Mouse (Mus musculus) megakaryocyte progenitor cell, adult 5-6 weeks (primary cell): ENCODE data around the gene 2900011O08Rik. TPM values are rescaled to one million over a fixed set of nuclear protein-coding genes. Genes with fewer than 3 reads are reported as not detected.
"Not testable (repeated sequence)": the region's sequence is repeated elsewhere in the genome, so short reads cannot be mapped to it uniquely, and the experiment has no call there.

Source experiments
- ATAC-seq: replicated peaks from 2 replicates; pipeline ENCODE4 v1.8.0; 2016; ENCODE audit warnings: mild to moderate bottlenecking, moderate TSS enrichment, inconsistent platforms; ENCODE audit not compliant: poor library complexity
- total RNA-seq, 2 experiments: library from RNA; stranded (forward) in 1 of 2; stranded (reverse) in 1 of 2; fragments of 157-497, 149-512 nt in 1 of 2; fragments of 200-1000 nt in 1 of 2; gene quantifications; 2 replicates each; pipeline versions ENCODE4 v1.2.3 to v1.2.4; 2015 to 2017

Gene 2900011O08Rik
- total RNA-seq (2015) (0.12 TPM in 1 of 2 replicates, not detected in the other), total RNA-seq (2017) (0.12 TPM in 1 of 2 replicates, not detected in the other)

DNA sequence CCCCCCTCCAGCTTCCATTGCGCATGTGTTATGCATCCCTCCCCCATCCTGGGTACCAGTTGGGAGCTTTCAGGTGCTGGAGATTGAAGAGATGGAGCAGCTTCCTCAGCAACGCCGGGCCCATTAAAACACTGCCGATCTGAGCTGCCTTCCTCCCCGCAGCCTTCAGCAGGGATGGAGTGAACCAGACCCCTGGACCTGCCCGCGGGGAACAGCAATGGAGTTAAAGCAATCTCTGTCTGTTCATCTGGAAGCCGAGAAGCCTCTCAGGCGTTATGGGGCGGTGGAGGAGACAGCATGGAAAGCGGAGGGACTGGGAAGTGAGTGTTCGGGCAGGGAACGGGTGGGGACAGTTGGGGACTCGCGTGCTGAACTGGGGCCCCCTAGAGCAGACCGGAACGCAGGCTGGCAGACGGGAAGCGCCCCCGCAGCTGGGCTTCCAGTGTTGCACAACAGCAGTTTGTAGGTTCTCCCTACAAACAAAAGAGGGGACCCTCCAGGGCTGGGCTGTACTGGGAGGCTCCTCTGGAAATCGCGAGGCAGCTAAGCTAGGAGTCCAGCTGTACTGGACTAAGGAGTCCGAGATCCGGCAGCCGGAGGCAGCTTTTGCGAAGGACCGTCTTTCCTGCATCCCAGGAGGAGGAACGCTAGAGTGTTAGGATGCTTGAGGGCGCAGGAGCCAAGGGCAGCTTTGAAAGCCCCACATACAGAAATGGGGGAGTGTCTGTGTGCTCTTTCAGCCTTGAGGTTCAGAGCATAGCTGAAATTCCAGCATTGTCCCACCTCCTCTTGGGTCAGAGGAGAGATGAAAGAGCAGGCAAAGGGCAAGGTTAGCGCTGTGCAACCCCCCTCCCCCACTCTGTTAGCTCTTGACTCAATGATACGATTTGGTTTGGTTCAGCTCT lies at the start of gene 2900011O08Rik, which contains the start of gene Ifitm7:
TSS of gene 2900011O08Rik (plus strand) at position 31 of the 905 bp plus-strand sequence.
TSS of gene Ifitm7 (minus strand) at position 315 of the 905 bp plus-strand sequence.
- ATAC-seq: peak; percentile 90

DNA sequence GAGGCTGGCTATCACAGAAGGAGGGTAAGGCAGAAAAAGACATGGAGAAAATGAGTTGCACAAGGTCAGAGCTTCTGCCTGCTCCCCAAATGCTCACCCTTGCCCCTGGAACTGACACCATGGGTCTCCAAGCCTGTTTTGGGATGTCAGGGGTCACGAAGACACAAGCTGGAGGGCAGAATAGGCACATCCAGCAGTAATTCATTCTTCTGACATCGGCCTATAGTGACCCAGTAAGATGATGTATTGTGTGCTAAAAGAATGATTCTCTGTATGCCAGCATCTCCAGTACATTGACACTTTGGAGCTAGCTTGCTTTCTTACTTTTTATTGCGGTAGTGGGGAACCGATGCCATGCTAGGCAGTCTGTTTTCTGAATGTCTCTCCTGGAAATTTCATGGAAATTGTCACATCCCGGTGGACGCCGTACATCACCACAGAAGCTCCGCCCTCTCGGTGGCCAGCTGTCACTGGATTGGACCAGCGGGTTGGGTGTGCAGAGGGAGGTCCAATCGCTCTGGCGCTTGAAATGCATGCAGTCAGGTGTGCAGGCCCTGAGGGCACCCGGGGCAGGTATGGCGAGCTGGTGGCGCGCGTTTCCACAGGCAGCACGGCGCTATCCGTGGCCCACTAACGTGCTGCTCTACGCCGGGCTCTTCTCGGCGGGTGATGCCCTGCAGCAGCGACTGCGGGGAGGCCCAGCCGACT lies 46.1 kb upstream of the 2900011O08Rik start:
- ATAC-seq: no peak

DNA sequence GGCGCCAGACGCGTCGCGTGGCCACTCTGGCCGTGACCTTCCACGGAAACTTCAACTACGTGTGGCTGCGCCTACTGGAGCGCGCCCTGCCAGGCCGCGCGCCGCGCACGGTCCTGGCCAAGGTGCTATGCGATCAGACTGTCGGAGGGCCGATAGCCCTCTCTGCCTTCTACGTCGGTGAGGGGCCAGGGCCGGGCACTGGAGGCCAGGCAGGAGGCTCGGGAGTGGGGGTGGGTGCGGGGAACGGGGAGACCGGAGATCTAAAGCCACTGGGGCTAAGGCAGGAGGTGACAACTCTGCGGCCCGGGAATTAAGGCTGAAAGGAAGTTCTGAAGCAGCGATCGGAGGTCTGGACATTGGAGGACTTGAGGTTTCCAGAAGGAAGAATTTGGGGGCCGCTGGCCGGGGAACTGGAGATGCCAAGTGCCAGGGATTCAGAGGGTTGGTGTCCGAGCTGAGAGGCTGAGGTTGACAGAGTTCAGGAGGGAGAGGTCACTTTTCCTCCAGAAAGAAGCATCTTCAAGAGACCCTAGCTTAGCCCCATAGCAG lies 45.5 kb upstream of the 2900011O08Rik start:
- ATAC-seq: 0 out of 2 replicates have a peak, but pooled peaks have one; percentile 9

DNA sequence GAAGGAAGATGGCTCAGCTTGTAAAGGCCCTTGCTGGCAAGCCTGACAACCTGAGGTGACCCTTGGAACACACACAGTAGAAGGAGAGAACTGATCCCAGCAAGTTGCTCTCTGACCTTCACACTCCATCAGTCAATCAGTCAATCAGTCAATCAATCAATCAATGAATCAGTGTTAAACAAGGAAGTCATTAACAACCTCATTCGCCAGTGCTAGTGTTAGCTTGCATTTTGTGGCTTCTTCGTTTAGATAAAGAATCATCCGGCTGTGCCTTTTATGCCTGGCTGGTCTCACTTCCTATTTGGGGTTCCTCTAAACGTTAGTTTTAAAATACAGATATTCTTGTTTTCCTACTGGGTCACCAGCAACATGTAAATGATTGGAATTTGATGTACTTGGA lies 42.2 kb upstream of the 2900011O08Rik start:
- 0 out of 2 replicates have a peak, but pooled peaks have one; percentile 11 for ATAC-seq

DNA sequence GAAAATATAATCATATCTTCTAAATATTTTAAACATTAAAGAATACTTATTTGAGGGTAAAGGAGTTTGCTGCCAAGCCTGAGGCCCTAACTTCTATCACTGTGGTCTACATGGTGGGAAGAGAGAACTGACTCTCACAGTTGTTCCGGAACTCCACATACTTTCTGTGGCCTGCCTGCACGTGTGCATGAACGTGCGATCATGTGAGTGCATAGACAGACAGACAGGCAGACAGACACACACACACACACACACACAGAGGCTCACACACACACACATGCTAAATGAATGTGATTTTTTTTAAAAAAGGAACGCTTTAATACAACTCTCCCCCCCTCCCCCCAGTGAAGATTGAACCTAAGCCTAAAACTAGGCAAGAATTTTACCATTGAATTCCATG lies 41.7 kb upstream of the 2900011O08Rik start:
- ATAC-seq: no peak

DNA sequence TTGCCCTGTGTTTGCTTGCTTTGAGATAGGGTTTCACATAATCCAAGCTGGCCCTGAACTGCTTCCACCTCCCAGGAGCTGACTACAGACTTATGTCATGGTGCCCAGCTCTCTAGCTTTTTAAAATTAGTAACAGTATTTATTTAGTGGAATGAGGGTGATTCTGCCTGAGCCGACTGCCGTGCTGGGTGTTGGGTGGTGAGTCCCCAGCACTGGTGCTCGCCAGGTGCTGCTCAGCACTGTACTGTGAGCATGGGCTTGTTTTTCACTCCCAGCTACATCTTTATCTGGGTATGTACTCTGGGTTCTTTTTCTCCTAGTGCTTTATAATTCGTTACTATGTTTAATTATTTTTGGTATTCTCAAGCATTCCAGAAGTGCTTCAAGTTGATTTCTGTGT lies 41.3 kb upstream of the 2900011O08Rik start:
- ATAC-seq: no peak

DNA sequence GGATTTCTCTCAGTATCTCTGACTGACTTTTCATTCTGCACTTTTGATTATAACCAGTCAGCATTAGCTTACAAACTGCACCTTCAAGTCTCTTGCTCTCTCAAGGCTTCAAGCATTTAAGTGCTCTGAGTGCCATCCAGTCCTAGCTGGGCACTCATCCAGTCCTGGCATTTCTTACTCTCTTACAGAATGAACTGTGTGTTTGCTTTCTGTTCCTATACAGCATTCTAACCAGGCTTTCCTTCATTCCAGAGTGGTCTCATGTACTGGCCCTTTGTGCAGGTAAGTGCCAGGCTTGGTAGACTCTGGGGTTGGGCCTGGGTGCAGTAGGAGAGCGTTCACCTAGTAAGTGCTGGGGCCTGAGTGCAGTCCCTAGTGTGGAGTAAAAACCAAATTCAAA lies 40.1 kb upstream of the 2900011O08Rik start:
- no peak for ATAC-seq

DNA sequence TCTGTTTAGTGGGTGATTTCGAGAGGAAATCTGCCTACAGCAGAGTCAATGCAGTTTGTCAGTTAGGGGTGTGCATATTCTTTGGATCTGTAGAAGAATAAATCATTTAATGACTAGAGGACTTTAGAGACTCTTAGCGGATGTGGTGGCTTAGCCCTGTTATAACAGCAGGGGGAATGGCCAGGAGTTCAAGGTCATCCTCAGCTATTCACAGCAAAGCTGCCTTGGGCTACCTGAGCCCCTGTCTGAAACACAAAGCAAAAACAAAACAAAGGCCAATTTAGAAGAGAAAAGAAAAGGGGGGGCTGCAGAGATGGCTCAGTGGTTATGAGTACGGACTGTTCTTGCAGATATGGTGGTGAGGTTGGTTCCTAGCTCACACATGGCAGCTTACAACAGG lies 35.2 kb upstream of the 2900011O08Rik start:
- no peak for ATAC-seq

DNA sequence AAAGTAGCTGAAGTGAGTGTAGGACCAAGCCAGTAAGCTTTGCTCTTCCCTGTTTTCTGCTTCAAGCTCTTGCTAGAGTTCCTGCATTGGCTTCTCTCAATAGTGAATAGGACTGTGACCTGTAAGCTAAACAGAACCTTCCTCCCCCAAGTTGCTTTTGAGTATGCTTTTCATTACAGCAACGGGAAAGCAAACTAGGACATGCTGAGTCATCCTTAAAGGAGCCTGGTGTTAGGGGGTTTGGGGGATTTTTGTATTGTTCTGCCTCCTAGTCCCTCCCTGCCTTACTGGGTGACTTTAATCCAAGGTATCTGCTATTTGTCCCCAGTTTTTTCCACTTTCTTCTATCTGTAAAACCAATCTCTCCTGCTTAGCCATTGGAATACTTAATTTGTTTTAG lies 24.4 kb upstream of the 2900011O08Rik start:
- no peak for ATAC-seq

DNA sequence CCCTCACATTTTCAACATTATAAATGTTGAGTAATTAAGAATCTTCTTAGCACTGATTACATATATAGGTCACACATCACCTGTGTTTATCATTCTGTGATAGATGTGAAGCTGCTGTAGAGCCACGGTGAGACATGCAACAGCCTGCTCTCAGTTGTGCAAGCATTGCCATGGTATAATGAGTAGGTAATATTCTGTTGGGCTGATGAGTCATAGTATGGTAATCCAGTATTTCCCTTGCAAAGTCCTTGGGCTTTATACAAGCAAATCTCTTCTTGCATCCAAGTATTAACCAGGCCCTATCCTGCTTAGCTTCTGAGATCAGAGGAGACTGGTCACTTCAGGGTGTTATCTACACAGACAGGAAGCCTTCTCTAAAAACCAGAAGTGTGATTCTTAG lies 17.3 kb upstream of the 2900011O08Rik start:
- ATAC-seq: no peak

DNA sequence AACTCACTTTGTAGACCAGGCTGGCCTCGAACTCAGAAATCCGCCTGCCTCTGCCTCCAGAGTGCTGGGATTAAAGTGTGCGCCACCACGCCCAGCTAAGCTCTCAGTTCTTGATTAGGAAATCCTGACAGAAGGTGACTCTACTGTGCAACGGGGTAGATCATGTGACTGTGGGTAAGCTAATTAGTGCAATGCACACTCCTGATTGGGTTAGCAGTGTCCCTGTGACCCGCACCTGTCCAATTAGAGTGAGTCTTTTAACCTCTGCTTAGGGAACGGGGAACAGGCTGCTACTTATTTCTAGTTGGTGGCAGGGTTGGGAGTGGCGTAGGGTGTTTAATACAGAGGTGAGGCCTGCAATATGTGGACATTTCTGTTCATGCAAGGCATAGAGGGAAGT lies 14.4 kb upstream of the 2900011O08Rik start:
- no peak for ATAC-seq

DNA sequence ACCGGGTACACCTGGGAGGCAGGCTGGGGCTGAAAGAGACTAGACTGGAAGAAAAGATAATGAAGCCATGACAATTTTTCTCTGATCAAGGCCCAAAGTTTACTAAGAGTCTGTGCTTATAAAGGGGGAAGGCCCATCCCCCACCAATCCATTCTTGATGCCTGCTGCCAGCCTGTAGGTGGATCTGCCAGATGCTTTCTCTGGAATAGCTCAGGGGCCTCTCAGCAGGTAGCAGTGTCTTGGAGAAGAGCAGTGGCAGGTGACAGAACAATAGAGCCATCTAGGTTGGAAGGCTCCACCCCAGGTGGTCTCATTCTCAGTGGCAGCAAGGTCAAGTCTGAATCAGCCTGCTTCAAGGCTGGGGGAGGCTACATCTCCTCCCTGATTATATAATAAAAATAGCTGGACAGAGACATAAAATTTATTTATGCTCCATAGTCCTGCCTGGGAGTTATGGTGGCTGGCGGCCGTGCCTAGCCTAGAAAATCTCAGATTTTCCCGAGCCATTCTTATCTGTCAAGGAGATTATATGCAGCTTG lies 10.0 kb upstream of the 2900011O08Rik start:
- ATAC-seq: not testable (repeated sequence)

DNA sequence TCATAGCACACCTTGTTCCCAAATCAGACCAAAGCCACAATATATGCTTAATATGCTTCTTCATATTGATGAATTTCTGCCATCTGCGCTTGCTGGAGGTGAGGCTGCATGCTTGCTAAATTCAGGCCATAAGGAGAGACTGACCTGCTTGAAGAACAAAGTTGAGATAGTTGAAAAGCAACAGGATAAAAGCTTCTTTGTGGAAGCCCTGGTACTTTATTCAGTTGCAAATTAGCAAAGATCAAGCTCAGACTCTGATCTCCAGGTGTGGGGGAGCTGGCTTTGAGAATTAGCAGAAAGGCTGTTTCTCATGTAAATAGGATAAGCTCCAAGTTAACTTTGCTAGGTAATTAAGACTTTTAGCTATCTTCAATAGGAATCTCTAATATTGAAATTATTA lies 9.4 kb upstream of the 2900011O08Rik start:
- ATAC-seq: not testable (repeated sequence)

DNA sequence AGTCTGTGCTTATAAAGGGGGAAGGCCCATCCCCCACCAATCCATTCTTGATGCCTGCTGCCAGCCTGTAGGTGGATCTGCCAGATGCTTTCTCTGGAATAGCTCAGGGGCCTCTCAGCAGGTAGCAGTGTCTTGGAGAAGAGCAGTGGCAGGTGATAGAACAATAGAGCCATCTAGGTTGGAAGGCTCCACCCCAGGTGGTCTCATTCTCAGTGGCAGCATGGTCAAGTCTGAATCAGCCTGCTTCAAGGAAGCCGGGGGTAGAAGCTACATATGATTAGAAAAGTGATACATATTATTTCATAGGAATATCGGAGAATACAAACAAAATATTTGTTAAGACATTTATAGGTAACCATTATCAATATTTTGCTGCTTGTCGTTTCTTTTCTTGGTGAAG lies 4.7 kb upstream of the 2900011O08Rik start:
- not testable (repeated sequence) for ATAC-seq

DNA sequence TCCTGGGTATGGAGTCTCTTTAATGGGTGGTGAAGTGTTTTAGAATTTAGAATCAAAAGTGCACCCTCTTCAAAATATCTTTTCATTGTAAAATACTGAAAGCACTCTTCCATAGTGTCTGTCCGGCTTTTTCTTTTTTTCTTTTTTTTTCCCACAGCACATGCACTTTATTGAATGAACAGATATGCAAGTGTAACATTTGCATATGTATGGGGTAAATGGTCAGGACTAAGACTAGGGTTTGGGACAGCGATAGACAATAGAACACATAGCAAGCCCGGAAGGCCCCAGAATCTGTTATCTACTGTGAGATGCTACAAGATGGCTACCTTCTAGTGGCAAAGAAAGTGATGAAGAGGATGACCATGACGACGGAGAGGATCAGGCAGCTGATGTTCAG lies 3.2 kb upstream of the 2900011O08Rik start:
- ATAC-seq: no peak

DNA sequence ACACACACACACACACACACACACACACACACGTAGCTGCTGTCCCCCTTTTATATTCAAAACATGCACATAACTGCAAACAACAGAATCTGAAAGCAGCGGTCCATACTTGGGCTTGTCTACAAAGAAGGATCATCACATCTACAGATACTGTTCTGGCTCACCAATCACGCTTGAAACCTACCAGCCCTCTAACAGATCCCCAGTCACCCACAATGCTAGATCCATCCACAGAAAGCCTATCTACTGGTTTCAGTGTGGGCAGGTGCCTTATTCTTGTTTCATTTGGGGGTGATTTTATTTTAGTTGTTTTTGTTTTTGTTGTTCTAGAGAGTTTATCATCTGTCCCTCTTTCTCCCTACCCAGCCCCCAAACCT lies 219 bp upstream of the 2900011O08Rik start:
- ATAC-seq: no peak

DNA sequence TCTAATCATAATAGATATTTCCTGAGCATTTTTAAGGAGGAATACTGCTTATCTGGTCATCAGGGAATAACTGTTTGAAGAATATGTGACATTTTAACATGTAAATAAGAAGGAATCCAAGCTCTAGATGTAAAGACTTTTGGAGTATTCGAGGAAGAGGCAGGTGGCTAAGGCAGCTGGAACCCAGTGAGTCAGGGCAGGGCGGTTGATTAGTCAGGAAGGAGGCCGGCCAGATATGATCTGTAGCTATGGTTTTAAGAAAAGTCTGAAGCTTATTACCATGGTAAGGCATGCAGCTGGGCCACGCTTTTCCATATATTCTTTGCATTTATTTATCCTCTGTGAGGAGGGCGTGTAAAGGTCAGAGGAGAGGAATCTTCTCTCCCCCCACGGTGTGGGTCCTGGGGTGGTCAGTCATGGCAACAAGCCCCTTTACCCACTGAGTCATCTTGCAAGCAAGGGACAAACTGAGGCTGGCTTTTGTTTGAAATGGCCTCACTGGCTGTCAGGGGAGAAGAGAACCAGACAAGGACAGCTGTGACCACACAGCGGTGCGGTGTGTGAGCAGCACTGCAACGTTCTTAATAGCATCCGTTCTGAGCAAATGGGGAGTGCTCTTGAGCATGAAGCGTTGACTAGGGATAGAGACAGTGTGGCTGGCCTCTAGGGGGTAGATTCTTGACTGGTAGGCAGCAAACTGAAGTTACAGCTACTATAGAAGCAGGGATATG lies 6.3 kb downstream of the 2900011O08Rik start:
- ATAC-seq: no peak

DNA sequence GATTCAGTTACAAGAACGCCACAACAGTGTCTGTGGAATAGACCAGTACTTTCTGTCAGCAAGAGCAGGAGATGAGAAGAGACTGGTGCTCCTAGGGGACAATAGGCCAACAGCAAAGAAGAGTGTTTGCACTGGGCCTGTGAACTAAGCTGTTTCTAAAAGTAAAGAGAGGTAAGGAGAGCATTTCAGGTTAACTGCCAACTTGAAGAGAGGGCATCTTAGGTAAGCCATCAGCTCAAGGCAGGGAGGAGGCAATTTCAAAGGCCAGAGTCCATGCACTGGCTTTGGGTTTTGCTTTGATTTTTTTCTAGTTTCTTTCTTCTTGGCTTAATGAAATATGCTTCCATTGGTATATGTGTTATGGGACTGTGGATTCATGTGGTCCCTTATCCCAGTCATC lies 7.7 kb downstream of the 2900011O08Rik start:
- ATAC-seq: no peak

DNA sequence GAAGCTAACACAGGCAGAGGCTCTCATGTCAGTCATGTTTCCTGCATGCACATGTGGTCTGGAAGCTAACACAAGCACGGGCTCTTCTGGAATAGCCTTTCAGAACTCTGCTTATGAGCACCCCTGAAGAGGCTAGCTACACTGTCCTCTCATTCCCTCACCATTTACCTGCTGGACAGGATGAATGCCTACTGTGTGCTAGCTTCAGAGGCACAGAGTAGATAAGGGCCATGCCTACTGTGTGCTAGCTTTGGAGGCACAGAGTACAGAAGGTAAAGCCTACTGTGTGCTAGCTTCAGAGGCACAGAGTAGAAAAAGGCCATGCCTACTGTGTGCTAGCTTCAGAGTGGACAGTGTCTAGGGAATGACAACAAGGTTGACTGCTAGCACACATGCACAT lies 8.1 kb downstream of the 2900011O08Rik start:
- no peak for ATAC-seq

DNA sequence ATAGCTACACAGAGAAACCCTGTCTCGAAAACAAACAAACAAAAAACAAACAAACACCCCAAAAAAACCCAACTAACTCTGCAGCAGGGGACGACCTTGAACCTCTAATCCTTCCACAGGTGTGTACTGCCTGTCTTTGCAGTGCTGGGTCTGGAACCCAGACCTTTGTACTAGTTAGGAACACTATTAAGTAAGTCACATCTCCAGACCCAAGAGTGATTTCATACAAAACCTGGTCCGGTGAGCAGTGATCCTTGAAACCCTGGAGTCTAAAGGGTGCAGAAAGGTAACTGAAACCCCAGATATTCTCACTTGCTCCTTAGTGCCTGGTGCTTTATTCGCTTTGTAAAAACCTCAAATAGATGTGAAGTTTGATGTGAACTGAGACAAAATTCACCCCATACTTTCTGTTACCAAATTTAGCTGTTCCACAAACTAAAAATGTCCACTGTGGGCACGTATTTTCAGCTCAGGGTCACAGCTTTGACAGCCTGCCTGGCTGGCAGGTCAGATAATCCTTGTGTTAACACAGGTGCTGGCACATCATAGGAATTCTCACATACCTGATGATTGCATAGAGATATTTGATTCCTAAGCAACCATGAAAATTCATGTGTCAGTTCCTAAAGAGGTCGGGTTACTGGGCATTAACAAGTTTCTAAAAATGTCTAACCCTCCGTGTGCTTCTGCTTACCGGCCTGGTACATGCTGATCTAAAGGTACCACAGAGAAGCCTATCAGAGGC lies 17.2 kb downstream of the 2900011O08Rik start:
- no peak for ATAC-seq
